Mouse (Mus musculus) gastrocnemius, postnatal 25 days (tissue): Measurements from ENCODE around the gene Dock6. TPM values are rescaled to one million over a fixed set of nuclear protein-coding genes. Genes with fewer than 3 reads are reported as not detected.
A peak's percentile ranks its signal among the peaks of the same experiment; 100 is the strongest.

Experiments used
- DNase-seq: peaks from one replicate; pipeline ENCODE4 v3.0.0; 2022
- total RNA-seq, 2 experiments: library from RNA; stranded (reverse); gene quantifications; 1 replicate in 1 of 2; 2 replicates in 1 of 2; pipeline ENCODE4 v1.2.3; 2021

Dock6 gene
- total RNA-seq, 2 experiments from 2014 or later: 10.7 to 14.7 TPM

DNA sequence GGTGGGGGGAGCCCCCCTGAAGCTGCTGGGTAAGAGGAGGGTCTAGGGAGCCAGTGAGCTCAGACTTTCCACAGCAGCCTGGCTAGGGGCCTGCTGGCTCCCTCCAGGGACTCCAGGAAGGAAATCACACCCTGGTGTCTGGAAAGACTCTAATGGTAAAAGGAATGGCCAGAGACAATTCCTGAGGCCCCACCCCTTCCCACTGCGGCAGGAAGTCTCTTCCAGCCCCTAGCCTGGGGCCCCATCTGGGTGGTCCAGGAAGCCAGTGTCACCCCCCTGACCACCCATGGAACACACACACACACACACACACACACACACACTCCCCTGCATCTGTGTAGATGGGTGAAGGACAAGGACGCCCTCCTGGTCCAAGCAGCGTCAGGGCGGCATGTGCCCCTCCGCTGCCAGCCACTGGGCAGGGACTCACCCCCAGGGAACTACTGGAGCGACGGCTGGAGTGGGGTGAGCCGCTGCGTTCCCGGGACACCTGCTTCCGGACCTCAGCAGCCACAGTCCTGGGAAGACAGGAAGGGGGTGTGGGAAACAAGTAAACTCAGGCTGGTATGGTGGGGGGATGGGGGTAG, 5.6 kb downstream of the Dock6 start:
- DNase-seq: peak; percentile 81

- no peak for DNase-seq
These were observed 6.9 kb downstream of the Dock6 start for GRCm38 (mm10) chr9:21845381-21846080.

- DNase-seq: no peak
These were observed 9.3 kb downstream of the Dock6 start for GRCm38 (mm10) chr9:21843086-21843485.

- DNase-seq: peak; percentile 59
These were observed 10.0 kb downstream of the Dock6 start for GRCm38 (mm10) chr9:21842391-21842790.

DNA sequence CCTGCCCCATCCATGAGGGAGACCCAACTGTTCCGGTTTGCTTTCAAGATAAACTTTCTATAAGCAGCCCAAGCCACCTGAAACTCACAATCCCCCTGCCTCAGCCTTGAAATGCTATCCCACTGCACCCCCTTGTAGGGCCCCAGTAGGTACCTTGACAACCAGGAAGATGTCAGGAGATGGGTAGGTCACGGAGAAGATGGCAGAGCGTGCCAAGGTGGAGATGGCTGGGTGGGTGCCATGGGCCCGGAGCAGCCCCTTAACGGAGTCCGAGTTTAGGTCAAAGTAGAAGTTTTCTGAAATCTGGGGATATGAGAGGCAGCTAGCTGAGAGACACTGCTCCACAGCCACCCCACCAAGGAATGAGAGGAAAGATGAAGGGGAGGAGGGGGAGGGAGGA, 11.1 kb downstream of the Dock6 start:
- no peak for DNase-seq

DNA sequence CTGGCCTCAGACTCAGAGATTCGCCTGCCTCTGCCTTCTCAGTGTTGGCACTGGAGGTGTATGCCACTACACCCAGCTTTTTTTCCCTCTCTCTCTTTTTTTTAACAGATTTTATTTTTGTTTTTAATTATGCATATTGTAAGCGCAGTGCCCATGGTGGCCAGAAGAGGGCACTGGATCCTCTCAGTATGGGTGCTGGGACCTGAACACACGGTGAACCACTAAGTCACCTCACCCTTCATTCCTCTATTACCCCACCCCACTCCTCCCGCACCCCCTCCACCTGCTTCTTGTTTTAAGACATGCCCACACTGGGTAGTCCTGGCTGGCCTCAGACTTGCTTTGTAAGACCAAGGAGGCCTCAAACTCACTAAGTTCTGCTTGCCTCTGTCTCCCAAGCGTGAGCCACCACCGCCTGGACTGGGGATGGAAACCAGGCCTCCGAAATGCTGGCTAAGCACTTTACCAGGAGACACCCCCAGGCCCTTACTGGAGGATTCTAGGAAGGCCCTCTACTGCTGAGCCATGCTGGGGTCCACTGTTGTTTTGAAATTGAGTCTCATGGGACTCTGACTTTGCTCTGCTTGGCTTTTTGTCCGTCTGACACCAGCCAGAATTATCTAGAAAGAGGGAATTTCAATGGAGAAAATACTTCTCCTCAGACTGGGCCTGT, 12.2 kb downstream of the Dock6 start:
- no peak for DNase-seq

GRCm38 (mm10) chr9:21837690-21838089, 14.7 kb downstream of the Dock6 start:
- no peak for DNase-seq

- DNase-seq: no peak
These were observed 17.1 kb downstream of the Dock6 start, which contains the start of gene Angptl8 for GRCm38 (mm10) chr9:21835258-21835912. Angptl8 (plus strand) TSS chr9:21835510.

DNA sequence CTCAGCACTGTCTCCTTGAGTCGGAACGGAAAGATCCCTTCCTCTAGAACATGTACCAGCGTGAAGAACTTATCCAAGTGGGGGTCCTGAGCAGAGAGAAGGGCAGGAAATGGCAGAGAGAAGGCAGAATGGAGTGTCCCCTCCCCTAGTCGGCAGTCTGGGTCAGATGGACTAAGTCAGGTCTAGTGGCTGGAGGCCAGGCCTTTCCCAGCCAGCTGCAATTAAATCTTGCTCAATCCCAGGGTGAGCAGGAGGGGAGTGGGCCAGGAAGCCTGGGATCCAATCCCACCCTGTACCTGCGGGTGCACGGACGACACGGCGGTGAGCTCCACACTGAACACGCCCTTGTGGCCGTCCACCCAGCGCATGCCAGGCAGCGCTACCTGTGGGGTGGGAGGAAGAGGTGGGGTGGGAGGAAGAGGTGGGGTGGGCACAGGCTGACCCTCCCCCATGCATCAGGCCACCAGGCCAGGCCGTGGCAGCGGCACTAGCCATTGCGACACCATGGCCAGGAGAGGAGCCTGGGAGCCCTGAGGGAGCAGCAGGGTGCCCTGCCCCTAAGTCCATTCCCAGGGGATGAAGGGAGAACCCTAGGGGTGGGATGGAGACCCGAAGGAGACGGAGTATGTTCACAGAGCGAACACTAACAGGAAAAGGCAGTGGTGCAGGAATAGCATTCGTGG, 20.7 kb downstream of the Dock6 start:
- DNase-seq: no peak

DNA sequence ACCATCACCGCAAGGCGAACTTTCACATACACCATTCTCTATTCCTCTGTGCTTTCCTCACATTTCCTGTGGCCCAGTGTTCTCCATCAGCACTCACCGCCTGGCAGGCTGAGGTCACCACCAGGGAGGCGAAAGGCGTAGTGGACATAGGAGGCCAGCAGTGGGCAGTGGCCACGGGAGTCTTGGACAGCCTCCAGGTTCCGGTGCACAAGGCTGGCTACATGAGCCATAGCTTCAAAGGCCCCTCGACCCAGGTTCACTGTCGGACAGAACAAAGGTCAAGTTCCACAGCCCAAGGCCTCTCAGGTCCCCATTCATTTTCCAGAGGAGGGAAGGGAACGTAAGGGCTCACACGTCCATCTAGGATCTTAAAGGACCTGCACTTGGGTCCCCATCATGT, 21.5 kb downstream of the Dock6 start:
- DNase-seq: no peak

DNA sequence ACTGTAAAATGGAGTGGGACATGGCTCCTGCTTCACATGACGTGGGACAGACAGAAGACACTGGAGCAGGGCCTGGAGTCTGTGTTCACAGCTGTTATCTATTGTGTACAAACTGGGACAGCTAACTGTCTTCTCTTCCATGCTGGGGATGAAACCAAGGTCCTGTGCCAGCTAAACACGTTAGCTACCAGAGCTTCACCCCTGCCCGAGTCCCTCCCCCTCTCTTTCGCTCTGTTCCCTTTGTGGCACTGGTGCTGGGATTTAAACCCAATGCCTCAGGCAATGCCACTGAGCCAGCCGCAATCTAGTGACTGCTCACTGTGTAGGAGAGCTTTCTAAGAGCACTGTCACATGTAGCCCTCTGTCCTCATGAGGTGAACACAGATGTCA, 22.0 kb downstream of the Dock6 start:
- no peak for DNase-seq

GRCm38 (mm10) chr9:21829834-21830460, 22.5 kb downstream of the Dock6 start:
- DNase-seq: no peak

- DNase-seq: no peak
These were observed 28.1 kb downstream of the Dock6 start for GRCm38 (mm10) chr9:21824366-21824765.

DNA sequence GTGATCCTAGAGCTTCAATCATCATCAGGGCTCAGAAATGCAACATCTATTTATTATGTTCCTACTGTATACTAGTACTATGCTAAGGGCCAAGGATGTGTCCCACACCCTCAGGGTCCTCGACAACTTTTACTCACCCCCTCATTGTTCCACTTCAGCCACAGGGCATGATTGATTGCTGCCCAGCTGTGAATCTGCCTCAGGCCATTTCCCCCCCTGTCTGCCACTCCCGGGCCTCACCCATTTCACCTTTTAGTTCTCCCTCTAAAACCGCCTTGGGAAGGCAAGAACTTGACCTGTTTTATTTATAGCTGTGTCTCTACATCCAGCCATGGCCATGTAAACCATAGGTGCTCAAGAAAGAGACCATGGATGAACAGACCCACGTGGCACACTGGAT, 28.5 kb downstream of the Dock6 start:
- DNase-seq: no peak

DNA sequence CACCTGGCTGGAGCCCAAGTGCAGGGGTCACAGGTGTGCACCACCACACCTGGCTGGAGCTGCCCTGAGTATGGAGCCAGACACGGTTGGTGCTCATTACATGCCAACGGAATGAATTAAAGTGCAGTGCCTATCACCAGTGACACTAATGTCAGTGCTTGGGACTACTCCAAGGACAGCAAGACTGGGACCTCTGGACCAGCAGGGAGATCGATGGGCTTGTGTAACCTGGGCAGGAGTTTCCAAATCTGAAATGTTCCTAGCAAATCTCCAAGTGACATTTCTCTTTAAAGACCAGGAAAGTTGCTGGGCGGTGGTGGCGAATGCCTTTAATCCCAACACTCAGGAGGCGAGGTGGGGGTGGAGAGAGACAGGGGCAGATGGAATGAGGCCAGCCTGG, 29.7 kb downstream of the Dock6 start:
- DNase-seq: no peak

DNA sequence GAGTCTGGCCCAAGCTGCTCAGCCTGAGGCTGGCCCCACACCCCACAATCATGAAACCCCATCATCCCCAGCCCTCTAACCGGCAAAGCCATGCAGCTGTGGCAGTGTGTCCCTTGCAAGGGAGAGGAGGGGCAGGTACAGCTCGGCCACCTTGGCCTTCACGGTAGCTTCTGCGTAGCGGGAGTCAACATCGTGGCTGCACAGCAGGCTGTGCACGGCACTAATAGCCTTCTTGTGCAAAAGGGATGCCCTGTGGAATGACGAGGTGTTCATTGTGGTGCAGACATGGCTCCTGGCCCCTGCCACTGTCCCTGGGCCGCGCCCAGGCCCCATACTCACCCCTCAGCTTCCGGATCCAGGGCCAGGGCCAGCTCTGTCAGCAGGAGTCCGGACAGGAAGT, 32.3 kb downstream of the Dock6 start:
- DNase-seq: no peak

- no peak for DNase-seq
These were observed 33.2 kb downstream of the Dock6 start for GRCm38 (mm10) chr9:21819181-21819729.

- no peak for DNase-seq
These were observed 33.9 kb downstream of the Dock6 start for GRCm38 (mm10) chr9:21818561-21818960.

GRCm38 (mm10) chr9:21818125-21818524, 34.3 kb downstream of the Dock6 start:
- no peak for DNase-seq

GRCm38 (mm10) chr9:21816716-21817305, 35.6 kb downstream of the Dock6 start:
- DNase-seq: no peak

DNA sequence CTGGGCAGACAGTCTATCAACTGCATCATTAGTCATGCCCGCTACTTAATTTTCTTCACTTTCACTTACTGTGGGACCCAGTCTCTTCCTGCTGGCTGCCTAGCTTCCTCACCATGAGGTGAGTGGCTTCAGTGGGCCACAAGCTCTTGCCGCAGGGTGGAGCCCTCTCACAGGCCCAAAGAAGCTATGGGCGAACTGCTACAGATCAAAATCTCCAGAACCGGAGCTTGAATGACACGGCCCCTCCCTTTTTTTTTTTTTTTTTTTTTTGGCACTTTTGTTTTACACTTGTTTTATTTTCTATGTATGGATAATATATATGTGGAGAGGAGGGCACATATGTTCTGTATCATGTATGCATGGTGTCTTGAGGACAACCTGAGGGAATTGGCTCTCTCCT, 41.3 kb downstream of the Dock6 start:
- no peak for DNase-seq
